Mouse (Mus musculus): Measurements from ENCODE around the gene Dpf2. TPM values are rescaled to one million over a fixed set of nuclear protein-coding genes. Genes with fewer than 3 reads are reported as not detected.

Gene Dpf2
- polyA plus RNA-seq, 1 experiment, result 136 TPM

DNA sequence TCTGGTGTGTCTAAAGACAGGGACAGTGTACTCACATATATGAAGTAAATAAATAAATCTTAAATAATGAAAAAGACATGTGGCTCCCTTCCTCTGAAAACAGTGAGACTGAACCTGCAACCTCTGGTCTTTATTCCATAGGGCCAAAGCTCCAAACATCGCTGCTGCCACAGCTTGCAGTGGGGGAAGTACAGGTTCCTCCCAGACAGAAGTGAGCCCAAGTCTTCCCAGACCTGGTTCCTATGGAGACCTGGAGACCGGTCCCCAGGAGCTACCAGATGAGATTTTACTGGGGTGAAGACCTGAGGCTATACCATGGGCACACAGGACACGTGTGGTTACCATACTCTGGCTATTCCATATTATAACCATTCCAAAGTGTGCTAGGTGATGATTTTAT, 62.0 kb downstream of the Dpf2 start:
- Histone ChIP-seq H3K4me1 (ENCODE audit: control insufficient read depth, insufficient read depth, low read length) (peaks cover 23% of the 10 kb centered on the region), H3K27ac (ENCODE audit: insufficient read depth, low read length) (no peak overlapping the region), H3K27me3 (ENCODE audit: control insufficient read depth, insufficient read depth, low read length) (no peaks in the 10 kb centered on the region), H3K4me3 (replicated peaks; ENCODE audit: insufficient read depth, low read depth, low read length) (no peak overlapping the region)
- DNase-seq, result no peak
- WGBS, result 84% methylated on average over 3 of the region's 3 CpGs
- TF ChIP-seq CTCF (IDR thresholded peaks at IDR 0.05; ENCODE audit: borderline replicate concordance, insufficient read depth, low read depth, low read length), result no peak
- no peak for TF ChIP-seq POLR2A (IDR thresholded peaks at IDR 0.05; ENCODE audit: borderline replicate concordance, insufficient read depth, low read length)

DNA sequence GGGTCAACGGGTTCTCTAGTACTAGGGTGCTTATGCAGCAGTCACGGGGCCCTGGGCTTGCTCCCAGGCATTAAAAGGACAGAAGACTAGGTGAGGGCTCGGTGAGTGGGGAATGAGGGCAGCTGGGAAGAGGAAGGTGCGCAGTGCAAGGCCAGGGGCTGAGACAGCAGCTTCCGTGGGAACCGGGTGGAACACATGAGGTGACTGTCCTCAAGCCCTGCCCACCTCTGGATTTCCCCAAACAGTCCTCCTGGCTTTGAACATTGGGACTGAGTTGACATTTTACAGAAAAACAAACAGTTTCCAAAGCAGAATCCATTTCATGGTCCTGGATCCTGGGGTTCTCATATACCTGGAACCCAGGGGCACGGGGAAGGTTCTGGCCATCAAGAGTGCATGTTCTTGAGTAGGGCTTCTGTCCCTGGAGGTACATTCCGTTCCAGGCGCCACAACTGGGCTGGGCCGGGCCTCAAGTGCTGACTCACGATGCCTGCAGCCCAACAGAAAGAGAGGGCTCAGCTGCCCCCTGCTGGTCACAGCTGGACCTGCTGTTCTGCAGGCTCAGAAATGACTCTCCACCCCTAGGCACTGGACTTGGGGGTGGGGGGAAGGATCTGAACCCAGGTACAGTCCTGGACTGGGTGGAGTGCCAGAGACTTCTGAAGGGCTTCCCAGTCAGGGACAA, 62.8 kb downstream of the Dpf2 start:
- H3K27me3 ChIP-seq (ENCODE audit: control insufficient read depth, insufficient read depth, low read length), result no peaks in the 10 kb centered on the region
- TF ChIP-seq CTCF (IDR thresholded peaks at IDR 0.05; ENCODE audit: borderline replicate concordance, insufficient read depth, low read depth, low read length), result peak; percentile 96
- TF ChIP-seq POLR2A (IDR thresholded peaks at IDR 0.05; ENCODE audit: borderline replicate concordance, insufficient read depth, low read length), result no peak
- WGBS, result 19% methylated on average over 11 of the region's 11 CpGs
- peak; percentile 92 to 95 for DNase-seq
- peak overlapping the region; percentile 21 for H3K4me3 ChIP-seq (replicated peaks; ENCODE audit: insufficient read depth, low read depth, low read length)
- H3K27ac ChIP-seq (ENCODE audit: insufficient read depth, low read length), result peak overlapping the region; percentile 100
- H3K4me1 ChIP-seq (ENCODE audit: control insufficient read depth, insufficient read depth, low read length), result peaks cover 29% of the 10 kb centered on the region

DNA sequence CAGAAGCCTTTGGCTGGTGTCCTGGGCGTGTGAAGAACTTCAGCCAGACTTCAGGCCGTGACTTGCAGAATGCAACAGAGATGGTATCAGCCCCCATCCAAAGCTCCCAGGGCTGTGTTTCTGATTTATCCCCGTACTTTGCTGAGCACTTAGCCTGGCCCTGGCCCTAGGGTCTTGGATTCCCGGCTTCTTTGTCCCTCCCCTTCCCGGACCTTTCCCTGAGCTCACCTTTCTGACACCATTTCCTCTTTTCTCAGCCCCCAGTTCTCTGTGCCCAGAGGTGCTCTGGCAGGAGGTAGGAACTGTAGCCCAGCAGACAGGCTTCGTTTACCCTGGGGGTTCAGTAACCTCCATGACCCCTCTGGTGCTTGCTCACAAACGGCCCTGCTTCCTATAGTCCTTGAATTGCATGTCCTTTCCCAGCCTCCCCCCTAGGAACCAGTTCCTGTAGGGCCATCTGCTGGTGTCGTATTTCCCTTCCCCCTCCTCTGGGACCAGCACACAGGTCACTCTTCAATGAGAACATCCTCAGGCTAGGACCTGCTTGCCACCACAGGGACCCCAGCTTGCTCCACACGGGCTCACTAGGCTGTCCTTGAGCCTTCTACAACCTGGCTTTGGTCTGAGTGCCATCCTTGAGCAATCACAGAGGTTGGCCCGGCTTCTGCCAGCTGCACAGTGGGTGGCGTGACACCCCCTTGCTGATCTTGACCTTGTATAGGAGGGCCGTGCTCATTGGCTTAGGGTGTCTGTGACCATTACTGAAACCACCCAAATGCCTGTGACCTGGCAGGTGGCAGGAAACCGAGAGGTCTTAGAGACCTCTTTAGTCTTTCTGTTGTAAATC, 63.8 kb downstream of the Dpf2 start:
- Histone ChIP-seq H3K4me1 (ENCODE audit: control insufficient read depth, insufficient read depth, low read length) (peaks cover 30% of the 10 kb centered on the region), H3K27me3 (ENCODE audit: control insufficient read depth, insufficient read depth, low read length) (no peaks in the 10 kb centered on the region), H3K27ac (ENCODE audit: insufficient read depth, low read length) (peak overlapping the region; percentile 100), H3K4me3 (replicated peaks; ENCODE audit: insufficient read depth, low read depth, low read length) (peak overlapping the region; percentile 54)
- TF ChIP-seq POLR2A (IDR thresholded peaks at IDR 0.05; ENCODE audit: borderline replicate concordance, insufficient read depth, low read length) (0 out of 2 replicates have a peak, but pooled peaks have one; percentile 15), CTCF (IDR thresholded peaks at IDR 0.05; ENCODE audit: borderline replicate concordance, insufficient read depth, low read depth, low read length) (no peak)
- WGBS, result 13% methylated on average over 13 of the region's 13 CpGs
- peak; percentile 72 to 82 for DNase-seq

DNA sequence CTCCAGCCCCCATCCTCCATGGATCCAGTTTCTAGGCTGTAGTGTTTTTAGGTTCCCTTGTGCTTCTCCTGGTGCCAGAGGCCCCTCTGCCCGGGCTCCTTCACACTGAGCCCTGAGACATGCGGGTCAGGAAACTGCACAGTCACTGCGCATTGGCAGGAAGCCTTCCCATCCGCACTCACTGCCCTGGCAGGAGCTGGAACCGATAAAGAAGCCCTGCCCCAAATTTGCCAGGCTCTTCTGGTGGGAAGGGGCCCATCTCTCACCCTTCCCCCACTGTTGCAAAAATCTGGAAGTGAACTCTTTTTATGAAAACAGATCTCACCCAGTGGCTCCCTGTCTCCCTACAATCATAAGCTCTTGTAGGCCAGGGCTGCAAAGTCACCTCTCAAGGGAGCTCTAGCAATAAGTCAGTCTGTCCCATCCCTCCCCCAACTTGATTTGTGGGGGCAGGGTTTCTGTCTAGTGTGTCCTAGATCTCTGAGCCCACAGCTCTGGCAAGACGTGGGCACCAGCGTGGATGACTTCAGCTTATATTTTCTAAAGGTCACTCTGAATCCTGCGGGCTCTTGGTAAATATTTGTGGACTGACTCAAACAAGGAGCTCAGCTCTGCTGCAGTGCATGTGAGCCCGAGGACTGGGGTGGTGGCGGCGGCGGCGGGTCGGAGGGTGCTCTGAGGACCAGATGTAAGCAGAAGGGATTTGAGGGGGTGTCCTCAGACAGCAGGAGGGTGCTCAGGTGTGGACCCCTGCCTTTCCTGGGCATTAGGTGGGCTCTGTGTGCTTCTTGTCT, 64.6 kb downstream of the Dpf2 start:
- H3K4me3 ChIP-seq (replicated peaks; ENCODE audit: insufficient read depth, low read depth, low read length), result peak overlapping the region; percentile 54
- peaks cover 30% of the 10 kb centered on the region for H3K4me1 ChIP-seq (ENCODE audit: control insufficient read depth, insufficient read depth, low read length)

DNA sequence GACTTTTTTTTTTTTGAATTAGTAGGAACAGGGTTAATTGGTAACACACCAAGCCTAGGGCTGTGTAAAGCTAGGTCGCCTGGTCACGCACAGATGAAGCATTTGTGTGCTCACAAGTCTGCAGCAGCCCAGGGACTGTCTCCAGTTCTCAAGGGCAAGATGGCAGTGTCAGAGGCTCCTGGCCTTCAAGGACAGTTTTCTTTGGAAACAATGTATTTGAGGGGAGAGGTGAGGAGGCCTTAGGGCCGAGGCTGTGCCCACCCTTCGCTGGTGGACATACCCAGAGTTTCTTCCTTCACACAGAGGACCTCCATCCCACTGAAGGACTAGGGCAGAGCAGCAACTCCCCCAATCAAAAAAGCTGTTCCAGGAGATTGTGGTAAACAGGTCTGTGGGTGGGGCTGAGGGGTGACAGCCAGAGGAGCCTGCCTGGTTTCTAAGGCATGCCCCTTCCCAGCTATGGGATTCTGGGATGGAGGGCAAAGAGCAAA, 65.5 kb downstream of the Dpf2 start:
- Histone ChIP-seq H3K27ac (ENCODE audit: insufficient read depth, low read length) (peak overlapping the region; percentile 100), H3K27me3 (ENCODE audit: control insufficient read depth, insufficient read depth, low read length) (no peaks in the 10 kb centered on the region), H3K4me3 (replicated peaks; ENCODE audit: insufficient read depth, low read depth, low read length) (peak overlapping the region; percentile 54), H3K4me1 (ENCODE audit: control insufficient read depth, insufficient read depth, low read length) (peaks cover 30% of the 10 kb centered on the region)
- WGBS, result 14% methylated on average over 4 of the region's 4 CpGs
- TF ChIP-seq POLR2A (IDR thresholded peaks at IDR 0.05; ENCODE audit: borderline replicate concordance, insufficient read depth, low read length) (no peak; the same call in 1 of the 2 replicates), CTCF (IDR thresholded peaks at IDR 0.05; ENCODE audit: borderline replicate concordance, insufficient read depth, low read depth, low read length) (no peak)
- peak in 1 of 2 experiments; percentile 70 for DNase-seq

More for the DNA sequence above, 64.6 kb downstream of the Dpf2 start:
- peak; percentile 82 to 83 for DNase-seq
- 7% methylated on average over 14 of the region's 14 CpGs for WGBS
- no peak for TF ChIP-seq CTCF (IDR thresholded peaks at IDR 0.05; ENCODE audit: borderline replicate concordance, insufficient read depth, low read depth, low read length)
- TF ChIP-seq POLR2A (IDR thresholded peaks at IDR 0.05; ENCODE audit: borderline replicate concordance, insufficient read depth, low read length), result 0 out of 2 replicates have a peak, but pooled peaks have one; percentile 20
- Histone ChIP-seq H3K27ac (ENCODE audit: insufficient read depth, low read length) (peak overlapping the region; percentile 100), H3K27me3 (ENCODE audit: control insufficient read depth, insufficient read depth, low read length) (no peaks in the 10 kb centered on the region)

DNA sequence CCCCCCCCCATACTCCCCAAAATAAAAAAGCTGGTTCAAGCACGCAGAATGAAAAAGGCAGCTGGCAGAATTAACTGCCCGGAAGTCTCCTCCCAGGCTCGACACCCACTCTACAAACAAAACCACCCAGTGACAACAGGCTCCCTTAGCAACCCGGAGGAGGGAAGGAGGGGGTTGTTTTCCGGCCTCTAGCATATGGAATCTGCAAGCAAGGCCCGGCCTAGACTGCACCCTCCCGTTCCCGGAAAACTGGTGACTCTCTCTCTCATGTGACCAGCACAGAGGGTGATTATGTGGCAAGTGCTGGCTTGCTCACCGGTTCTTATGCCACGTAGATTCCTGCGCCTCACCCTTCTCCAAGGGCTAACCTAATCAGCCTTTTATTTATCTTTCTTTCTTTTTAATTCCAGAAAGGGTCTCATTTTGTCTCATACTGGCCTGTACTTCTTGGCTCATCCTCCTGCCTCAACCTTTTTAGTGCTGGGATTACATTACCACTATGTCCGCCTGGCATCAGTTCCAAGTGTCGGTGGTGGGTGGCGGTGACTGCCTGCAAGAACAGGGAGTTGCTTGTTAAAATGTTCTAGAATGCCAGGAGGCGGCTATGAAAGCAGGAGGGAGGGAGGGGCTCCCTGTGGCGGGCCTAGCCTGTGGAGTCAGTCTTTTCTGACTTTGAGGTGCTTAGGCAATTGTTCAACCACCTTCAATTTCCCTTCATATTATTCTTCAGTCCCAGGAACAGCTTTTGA, 66.1 kb downstream of the Dpf2 start:
- WGBS, result under 1% methylated on average over 16 of the region's 16 CpGs
- Histone ChIP-seq H3K4me3 (replicated peaks; ENCODE audit: insufficient read depth, low read depth, low read length) (peak overlapping the region; percentile 54), H3K27me3 (ENCODE audit: control insufficient read depth, insufficient read depth, low read length) (no peaks in the 10 kb centered on the region), H3K27ac (ENCODE audit: insufficient read depth, low read length) (peak overlapping the region; percentile 100), H3K4me1 (ENCODE audit: control insufficient read depth, insufficient read depth, low read length) (peaks cover 34% of the 10 kb centered on the region)
- TF ChIP-seq CTCF (IDR thresholded peaks at IDR 0.05; ENCODE audit: borderline replicate concordance, insufficient read depth, low read depth, low read length) (no peak), POLR2A (IDR thresholded peaks at IDR 0.05; ENCODE audit: borderline replicate concordance, insufficient read depth, low read length) (peak; percentile 86; the same call in 1 of the 2 replicates)
- DNase-seq, result peak; percentile 89 to 97

Other genes starting within 250 kb of the Dpf2 start
- 12.4 and 14.8 TPM in 2 replicates for gene Sipa1, start 249.3 kb downstream of the Dpf2 start, polyA plus RNA-seq (2012; rRNA removed)
- 28.6 and 29.7 TPM in 2 replicates for gene Map3k11, start 224.3 kb downstream of the Dpf2 start, polyA plus RNA-seq (2012; rRNA removed)
- 65.0 and 65.1 TPM in 2 replicates for gene Pcnx3, start 224.1 kb downstream of the Dpf2 start, polyA plus RNA-seq (2012; rRNA removed)
- gene Kcnk7, start 208.6 kb downstream of the Dpf2 start, polyA plus RNA-seq (2012; rRNA removed), result 0.13 and 0.24 TPM in 2 replicates
- gene Ehbp1l1, start 186.7 kb downstream of the Dpf2 start, polyA plus RNA-seq (2012; rRNA removed), result 11.7 and 13.1 TPM in 2 replicates
- 65.2 and 65.9 TPM in 2 replicates for gene Fam89b, start 183.4 kb downstream of the Dpf2 start, polyA plus RNA-seq (2012; rRNA removed)
- gene Ltbp3, start 172.1 kb downstream of the Dpf2 start, polyA plus RNA-seq (2012; rRNA removed), result 165 and 175 TPM in 2 replicates
- 158 and 170 TPM in 2 replicates for gene Scyl1, start 141.6 kb downstream of the Dpf2 start, polyA plus RNA-seq (2012; rRNA removed)
- 23.4 and 28.3 TPM in 2 replicates for gene Frmd8, start 37.7 kb downstream of the Dpf2 start, polyA plus RNA-seq (2012; rRNA removed)
- gene Slc25a45, start 35.2 kb downstream of the Dpf2 start, polyA plus RNA-seq (2012; rRNA removed), result 4.3 and 5.0 TPM in 2 replicates
- gene Tigd3, start 18.9 kb downstream of the Dpf2 start, polyA plus RNA-seq (2012; rRNA removed), result 5.1 and 5.6 TPM in 2 replicates
- 23.8 and 25.2 TPM in 2 replicates for gene Cdc42ep2, start 11.8 kb upstream of the Dpf2 start, polyA plus RNA-seq (2012; rRNA removed)
- gene Pola2, start 51.2 kb upstream of the Dpf2 start, polyA plus RNA-seq (2012; rRNA removed), result 16.8 and 19.7 TPM in 2 replicates
- gene Slc22a20, start 73.1 kb upstream of the Dpf2 start, polyA plus RNA-seq (2012; rRNA removed), result not detected in 2 replicates
- 27.0 and 27.3 TPM in 2 replicates for gene Capn1, start 102.9 kb upstream of the Dpf2 start, polyA plus RNA-seq (2012; rRNA removed)
- 34.5 and 34.8 TPM in 2 replicates for gene Syvn1, start 133.6 kb upstream of the Dpf2 start, polyA plus RNA-seq (2012; rRNA removed)
- 48.7 and 51.5 TPM in 2 replicates for gene Mrpl49, start 144.8 kb upstream of the Dpf2 start, polyA plus RNA-seq (2012; rRNA removed)
- 792 and 828 TPM in 2 replicates for gene Fau, start 144.8 kb upstream of the Dpf2 start, polyA plus RNA-seq (2012; rRNA removed)
- gene Znhit2, start 148.2 kb upstream of the Dpf2 start, polyA plus RNA-seq (2012; rRNA removed), result 50.8 and 51.5 TPM in 2 replicates
- 50.8 and 51.6 TPM in 2 replicates for gene Tm7sf2, start 155.4 kb upstream of the Dpf2 start, polyA plus RNA-seq (2012; rRNA removed)
- gene Vps51, start 164.2 kb upstream of the Dpf2 start, polyA plus RNA-seq (2012; rRNA removed), result 95.6 and 108 TPM in 2 replicates
- gene Tmem262, start 167.0 kb upstream of the Dpf2 start, polyA plus RNA-seq (2012; rRNA removed), result 0.59 TPM in 1 of 2 replicates, not detected in the other
- gene Gm28374, start 169.2 kb upstream of the Dpf2 start, polyA plus RNA-seq (2012; rRNA removed), result 0.78 and 1.3 TPM in 2 replicates
- 79.2 and 84.9 TPM in 2 replicates for gene Zfpl1, start 171.9 kb upstream of the Dpf2 start, polyA plus RNA-seq (2012; rRNA removed)
- 0.14 and 0.20 TPM in 2 replicates for gene Cdca5, start 172.0 kb upstream of the Dpf2 start, polyA plus RNA-seq (2012; rRNA removed)
- not detected in 2 replicates for gene AC131692.1, start 181.4 kb upstream of the Dpf2 start, polyA plus RNA-seq (2012; rRNA removed)
- 0.05 and 0.24 TPM in 2 replicates for gene Naaladl1, start 192.8 kb upstream of the Dpf2 start, polyA plus RNA-seq (2012; rRNA removed)
- gene Sac3d1, start 205.6 kb upstream of the Dpf2 start, polyA plus RNA-seq (2012; rRNA removed), result 33.8 and 35.9 TPM in 2 replicates
- 66.7 and 67.9 TPM in 2 replicates for gene Snx15, start 215.3 kb upstream of the Dpf2 start, polyA plus RNA-seq (2012; rRNA removed)
- gene Batf2, start 228.0 kb upstream of the Dpf2 start, polyA plus RNA-seq (2012; rRNA removed), result 0.29 and 0.54 TPM in 2 replicates
- 174 and 188 TPM in 2 replicates for gene Arl2, start 228.5 kb upstream of the Dpf2 start, polyA plus RNA-seq (2012; rRNA removed)